Mouse (Mus musculus) bone marrow macrophage, adult 2 months (primary cell): ENCODE data around the gene Ift140.

Source experiments
- CTCF ChIP-seq: IDR thresholded peaks from 2 replicates; pipeline ENCODE4 v1.5.1; 2012; ENCODE audit warnings: low read depth, mild to moderate bottlenecking, low read length, moderate library complexity
- POLR2A ChIP-seq: IDR thresholded peaks from 2 replicates; pipeline ENCODE4 v1.6.1; 2012; ENCODE audit warnings: mild to moderate bottlenecking, low read depth, low read length, borderline replicate concordance

DNA sequence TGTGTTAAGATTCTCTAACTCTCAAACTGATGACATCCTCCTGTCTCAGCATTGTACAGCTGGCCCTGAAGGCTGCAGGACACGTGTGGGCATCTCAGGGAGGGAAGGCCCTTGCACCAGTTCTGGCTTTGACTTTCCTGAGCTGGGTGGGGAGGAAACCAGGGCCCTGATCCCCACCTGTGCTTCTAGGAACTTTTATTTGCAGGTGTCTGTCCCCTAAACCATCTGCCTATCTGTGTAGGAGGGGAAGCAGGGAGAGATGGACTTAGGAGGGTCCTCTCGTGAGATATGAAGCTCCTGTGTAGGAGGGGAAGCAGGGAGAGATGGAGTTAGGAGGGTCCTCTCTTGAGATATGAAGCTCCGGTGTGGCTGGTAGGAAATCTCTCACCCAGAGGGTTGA, 67.0 kb downstream of the Ift140 start:
- TF ChIP-seq POLR2A (no peak), CTCF (no peak)
